Comparison of ENCODE assay signal across 23 mouse cellular contexts in genomic region chr3:159621026-159621425, GRCm38 (mm10). TPM values are rescaled to one million over a fixed set of nuclear protein-coding genes. Genes with fewer than 3 reads are reported as not detected.
"Had no signal": no experiment of that assay in that cellular context is flagged by ENCODE, and none has a peak within 500 bp of the region (broad histone marks: within the 10 kb centered on the region; RNA-seq: fewer than 3 reads in every experiment).

No protein-coding gene starts in this region.

- H3K27ac ChIP-seq: neural tube, embryonic 15.5 days; stomach, embryonic 15.5 days; stomach, postnatal 0 days had no signal

- DNase-seq: retina, postnatal 1 day; right cerebral cortex, adult 18-20 months; right cerebral cortex, postnatal 14 days; right cerebral cortex, postnatal 25 days; right cerebral cortex, postnatal 4 days; spleen, adult 18-20 months; thymus, adult 18-20 months; thymus, adult 2 months; thymus, postnatal 14 days; thymus, postnatal 25 days; thymus, postnatal 36 days; thymus, postnatal 4 days had no signal

- H3K4me2 ChIP-seq: neural tube, embryonic 15.5 days; stomach, embryonic 15.5 days had no signal

- H3K9me3 ChIP-seq: neural tube, embryonic 15.5 days; stomach, embryonic 15.5 days had no signal

- H3K9ac ChIP-seq: neural tube, embryonic 15.5 days; stomach, embryonic 15.5 days had no signal

- H3K4me1 ChIP-seq: neural tube, embryonic 15.5 days; stomach, embryonic 15.5 days had no signal

- H3K4me3 ChIP-seq: neural tube, embryonic 15.5 days; stomach, embryonic 15.5 days had no signal

- H3K36me3 ChIP-seq: neural tube, embryonic 15.5 days; stomach, embryonic 15.5 days had no signal

- H3K27me3 ChIP-seq: neural tube, embryonic 15.5 days; stomach, embryonic 15.5 days had no signal

RNA-seq across cellular contexts. Expression of gene Rpe65, which starts 22.1 kb away (rescaled TPM):
- total RNA-seq: neutrophil, adult 5-6 weeks had no signal
- polyA plus RNA-seq: neural tube, embryonic 14.5 days; neural tube, embryonic 15.5 days; small intestine, adult 2 months; spleen, adult 2 months; stomach, embryonic 14.5 days; stomach, embryonic 15.5 days; stomach, embryonic 16.5 days; stomach, postnatal 0 days; testis, adult 2 months; thymus, adult 2 months; thymus, postnatal 0 days had no signal
